Mouse (Mus musculus): ENCODE data around the gene Phactr2. TPM values are rescaled to one million over a fixed set of nuclear protein-coding genes. Genes with fewer than 3 reads are reported as not detected.
"Not testable (repeated sequence)": the region's sequence is repeated elsewhere in the genome, so short reads cannot be mapped to it uniquely, and the experiment has no call there.

Phactr2 gene
- polyA plus RNA-seq, 1 experiment from 2014 or later: 50.1 TPM

DNA sequence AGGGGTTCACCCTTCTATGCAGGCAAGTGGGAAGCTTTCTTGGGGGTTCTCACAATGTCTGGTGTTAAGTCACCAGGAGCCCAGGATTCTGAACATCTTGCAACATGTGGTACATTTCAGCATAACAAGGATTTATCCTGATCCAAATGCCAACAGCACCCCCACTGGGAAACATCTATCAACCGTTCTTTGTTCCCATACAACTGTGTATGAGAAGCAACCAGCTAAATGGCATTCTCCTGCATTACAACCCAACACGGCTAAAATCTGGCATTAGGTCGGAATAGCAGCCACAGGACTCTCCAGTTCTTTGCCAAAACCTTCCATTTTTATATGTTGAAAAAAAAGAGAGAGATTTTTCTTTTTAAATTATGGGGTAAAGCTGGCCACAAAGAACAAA, 264.7 kb downstream of the Phactr2 start:
- no peak for ATAC-seq (ENCODE audit: extremely low read depth, insufficient number of reproducible peaks, low FRiP score, low TSS enrichment)
- no peak overlapping the region for H3K4me2 ChIP-seq
- H3K4me3 ChIP-seq: no peak overlapping the region
- H3K4me1 ChIP-seq: peaks cover 52% of the 10 kb centered on the region
- peaks cover 10% of the 10 kb centered on the region for H3K36me3 ChIP-seq
- no peak overlapping the region for H3K9ac ChIP-seq
- H3K27ac ChIP-seq (replicated peaks): peak overlapping the region; percentile 25; the same call in 1 of the 2 replicates
- no peaks in the 10 kb centered on the region for H3K27me3 ChIP-seq (replicated peaks)
- 67% methylated on average over 3 of the region's 3 CpGs for WGBS
- H3K9me3 ChIP-seq: no peaks in the 10 kb centered on the region

DNA sequence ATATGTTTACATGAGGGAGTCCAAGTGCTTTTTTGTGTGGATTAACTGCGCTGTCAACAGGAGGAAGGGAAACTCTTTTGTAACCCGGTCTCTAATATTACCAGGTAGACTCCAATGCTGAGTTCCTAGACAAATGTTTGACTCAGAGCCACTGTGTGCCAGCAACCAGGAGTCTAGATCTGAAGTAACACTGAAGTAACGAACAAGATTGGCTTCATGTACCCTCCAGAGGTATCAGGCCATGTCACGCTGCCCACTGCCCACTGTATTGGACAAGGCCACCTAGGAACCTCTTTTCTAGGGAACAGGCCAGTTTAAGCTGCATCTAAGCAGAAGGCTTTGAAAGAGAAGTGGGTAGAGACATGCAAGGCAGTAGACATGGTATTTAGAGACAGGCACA, 265.2 kb downstream of the Phactr2 start:
- H3K4me2 ChIP-seq: no peak overlapping the region

DNA sequence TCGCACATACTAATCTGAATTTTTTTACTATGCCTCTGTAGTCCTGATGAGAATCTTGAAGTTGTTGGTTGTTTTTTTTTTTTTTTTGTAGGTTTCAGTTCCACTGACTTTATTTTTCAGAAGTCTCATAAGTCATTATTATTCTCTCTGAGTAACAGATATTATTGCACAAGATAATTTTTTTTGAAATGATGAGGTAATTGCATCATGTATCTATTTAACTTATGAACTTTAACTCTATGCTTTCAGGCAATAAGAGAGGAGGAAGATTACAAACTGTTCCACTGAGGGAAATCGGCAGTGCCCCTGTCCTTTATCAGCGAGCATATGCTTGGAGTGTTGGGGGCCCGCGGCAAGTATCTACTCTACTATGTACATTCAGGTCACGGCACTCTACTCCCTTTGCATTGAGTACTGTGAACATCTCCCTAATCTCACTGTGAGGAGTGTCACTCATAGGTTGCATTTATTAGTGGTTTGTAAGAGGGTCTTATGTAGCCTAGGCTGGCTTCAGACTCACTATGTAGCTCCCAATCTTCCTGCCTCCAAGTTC, 272.4 kb downstream of the Phactr2 start:
- H3K27me3 ChIP-seq (replicated peaks): no peaks in the 10 kb centered on the region
- H3K27ac ChIP-seq (replicated peaks): no peak overlapping the region
- H3K4me3 ChIP-seq: no peak overlapping the region
- 81% methylated on average over 6 of the region's 6 CpGs for WGBS
- no peaks in the 10 kb centered on the region for H3K36me3 ChIP-seq
- no peak overlapping the region for H3K9ac ChIP-seq
- H3K9me3 ChIP-seq: no peaks in the 10 kb centered on the region; the same call in 1 of the 2 replicates
- no peaks in the 10 kb centered on the region for H3K4me1 ChIP-seq
- H3K4me2 ChIP-seq: no peak overlapping the region
- ATAC-seq (ENCODE audit: extremely low read depth, insufficient number of reproducible peaks, low FRiP score, low TSS enrichment): no peak

More for the DNA sequence above, 265.2 kb downstream of the Phactr2 start:
- no peak for ATAC-seq (ENCODE audit: extremely low read depth, insufficient number of reproducible peaks, low FRiP score, low TSS enrichment)
- Histone ChIP-seq H3K9me3 (no peaks in the 10 kb centered on the region), H3K4me1 (peaks cover 47% of the 10 kb centered on the region), H3K4me3 (no peak overlapping the region), H3K27me3 (replicated peaks) (no peaks in the 10 kb centered on the region), H3K27ac (replicated peaks) (peak overlapping the region; percentile 25; the same call in 1 of the 2 replicates), H3K36me3 (peaks cover 10% of the 10 kb centered on the region), H3K9ac (no peak overlapping the region)
- WGBS: 86% methylated on average over 4 of the region's 4 CpGs

DNA sequence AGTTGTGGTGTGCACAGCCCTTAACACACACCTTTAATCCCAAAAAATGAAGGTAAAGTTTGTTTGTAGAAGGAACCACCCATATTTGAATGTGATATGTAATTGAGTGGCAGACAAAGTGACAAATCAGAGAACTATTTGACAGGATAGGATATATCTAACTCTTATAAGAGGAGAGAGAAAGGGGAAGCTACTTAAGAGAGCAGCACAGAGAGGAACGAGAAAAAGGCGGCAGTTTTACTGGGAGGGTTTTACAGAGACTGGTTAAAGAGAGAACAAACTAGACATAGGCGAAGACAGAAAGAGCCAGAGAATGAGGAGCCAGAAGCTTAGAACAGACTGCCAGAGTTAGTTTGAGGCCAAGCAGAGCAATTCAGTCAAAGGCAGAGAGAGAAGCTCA, 273.4 kb downstream of the Phactr2 start:
- ATAC-seq (ENCODE audit: extremely low read depth, insufficient number of reproducible peaks, low FRiP score, low TSS enrichment): no peak
- 90% methylated on average over 3 of the region's 3 CpGs for WGBS
- H3K27ac ChIP-seq (replicated peaks): no peak overlapping the region
- H3K4me3 ChIP-seq: no peak overlapping the region
- no peaks in the 10 kb centered on the region for H3K36me3 ChIP-seq
- H3K4me1 ChIP-seq: no peaks in the 10 kb centered on the region
- no peaks in the 10 kb centered on the region for H3K27me3 ChIP-seq (replicated peaks)
- H3K4me2 ChIP-seq: no peak overlapping the region
- H3K9me3 ChIP-seq: no peaks in the 10 kb centered on the region; the same call in 1 of the 2 replicates
- no peak overlapping the region for H3K9ac ChIP-seq

- Histone ChIP-seq H3K9me3 (no peaks in the 10 kb centered on the region; the same call in 1 of the 2 replicates), H3K27me3 (replicated peaks) (no peaks in the 10 kb centered on the region), H3K9ac (no peak overlapping the region), H3K4me2 (no peak overlapping the region), H3K4me1 (no peaks in the 10 kb centered on the region), H3K36me3 (no peaks in the 10 kb centered on the region), H3K4me3 (no peak overlapping the region), H3K27ac (replicated peaks) (no peak overlapping the region)
- ATAC-seq (ENCODE audit: extremely low read depth, insufficient number of reproducible peaks, low FRiP score, low TSS enrichment): no peak
- 83% methylated on average over 1 of the region's 1 CpGs for WGBS
These were observed 275.0 kb downstream of the Phactr2 start for GRCm38 (mm10) chr10:13199234-13199633.

- Histone ChIP-seq H3K9ac (no peak overlapping the region), H3K27ac (replicated peaks) (no peak overlapping the region), H3K36me3 (no peaks in the 10 kb centered on the region), H3K9me3 (no peaks in the 10 kb centered on the region), H3K4me2 (no peak overlapping the region), H3K4me3 (no peak overlapping the region), H3K27me3 (replicated peaks) (no peaks in the 10 kb centered on the region), H3K4me1 (peaks cover 4% of the 10 kb centered on the region)
- ATAC-seq (ENCODE audit: extremely low read depth, insufficient number of reproducible peaks, low FRiP score, low TSS enrichment): no peak
- 73% methylated on average over 8 of the region's 8 CpGs for WGBS
These were observed 277.2 kb downstream of the Phactr2 start for GRCm38 (mm10) chr10:13196872-13197507.

- H3K27me3 ChIP-seq (replicated peaks); H3K27ac ChIP-seq (replicated peaks); H3K4me1 ChIP-seq; ATAC-seq (ENCODE audit: extremely low read depth, insufficient number of reproducible peaks, low FRiP score, low TSS enrichment); H3K9me3 ChIP-seq; H3K9ac ChIP-seq: not testable (repeated sequence)
- H3K36me3 ChIP-seq: peaks cover 33% of the 10 kb centered on the region
- WGBS: 82% methylated on average over 7 of the region's 7 CpGs
- H3K4me2 ChIP-seq: peak overlapping the region; percentile 78
- H3K4me3 ChIP-seq: peak overlapping the region; percentile 88
These were observed 280.7 kb downstream of the Phactr2 start for GRCm38 (mm10) chr10:13193496-13193895.

- WGBS: under 1% methylated on average over 43 of the region's 43 CpGs
- H3K9me3 ChIP-seq: no peaks in the 10 kb centered on the region
- peak within 1 kb of the TSS; percentile 78 for H3K4me2 ChIP-seq
- peak within 1 kb of the TSS; percentile 92 for H3K9ac ChIP-seq
- H3K36me3 ChIP-seq: peaks cover 38% of the 10 kb centered on the region
- H3K4me1 ChIP-seq: peaks cover 8% of the 10 kb centered on the region
- H3K4me3 ChIP-seq: peak within 1 kb of the TSS; percentile 88
- no peaks in the 10 kb centered on the region for H3K27me3 ChIP-seq (replicated peaks)
- peak within 1 kb of the TSS; percentile 82 for H3K27ac ChIP-seq (replicated peaks)
- ATAC-seq (ENCODE audit: extremely low read depth, insufficient number of reproducible peaks, low FRiP score, low TSS enrichment): peak; percentile 97
These were observed 281.4 kb downstream of the Phactr2 start, which contains the start of gene Ltv1 for GRCm38 (mm10) chr10:13192731-13193351. Gene Ltv1 (minus strand): TSS chr10:13193168.

DNA sequence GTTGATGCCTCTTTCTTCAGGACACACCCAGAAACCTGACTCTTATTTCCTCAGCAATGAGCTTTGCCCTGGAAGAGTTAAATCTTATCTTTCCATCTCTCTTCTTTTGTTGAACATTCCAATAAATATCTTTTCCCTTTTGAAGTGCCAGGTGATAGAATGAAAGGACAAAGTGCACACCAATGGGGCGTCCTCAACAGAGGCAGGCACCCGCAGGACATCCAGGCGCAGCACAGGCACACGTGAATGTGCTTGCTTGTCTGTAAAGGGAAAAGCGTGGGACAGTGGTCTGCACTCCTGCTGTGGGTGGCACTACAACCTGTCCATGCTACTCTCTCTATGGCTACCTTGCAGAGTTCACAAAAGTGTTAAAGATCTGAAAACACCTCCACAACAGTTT, 284.3 kb downstream of the Phactr2 start:
- no peak overlapping the region for H3K9ac ChIP-seq
- no peaks in the 10 kb centered on the region for H3K27me3 ChIP-seq (replicated peaks)
- 85% methylated on average over 5 of the region's 5 CpGs for WGBS
- H3K36me3 ChIP-seq: peaks cover 67% of the 10 kb centered on the region
- no peak overlapping the region for H3K4me3 ChIP-seq
- H3K27ac ChIP-seq (replicated peaks): no peak overlapping the region
- peaks cover 11% of the 10 kb centered on the region for H3K4me1 ChIP-seq
- no peak overlapping the region for H3K4me2 ChIP-seq
- no peak for ATAC-seq (ENCODE audit: extremely low read depth, insufficient number of reproducible peaks, low FRiP score, low TSS enrichment)
- no peaks in the 10 kb centered on the region for H3K9me3 ChIP-seq

DNA sequence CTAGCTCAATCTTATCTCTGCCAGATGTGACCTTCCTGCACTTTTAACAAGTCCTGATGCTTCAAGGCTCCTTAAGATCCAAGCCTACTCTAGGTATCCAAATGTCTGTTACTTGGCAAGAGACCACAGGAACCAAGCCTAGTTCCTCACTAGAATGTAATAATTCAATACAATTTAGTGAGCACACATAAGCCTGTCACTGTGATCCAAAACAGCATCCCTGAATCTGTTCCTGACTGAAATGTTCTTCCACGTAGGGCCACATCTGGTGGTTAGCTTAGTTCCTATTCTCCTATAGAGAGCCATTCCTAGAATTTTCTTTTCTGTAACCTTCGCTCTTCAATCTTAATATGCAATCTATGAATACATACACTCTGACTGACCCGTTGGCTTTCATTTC, 287.5 kb downstream of the Phactr2 start:
- no peak overlapping the region for H3K9ac ChIP-seq
- no peak overlapping the region for H3K4me3 ChIP-seq
- no peaks in the 10 kb centered on the region for H3K9me3 ChIP-seq
- peaks cover 90% of the 10 kb centered on the region for H3K36me3 ChIP-seq
- ATAC-seq (ENCODE audit: extremely low read depth, insufficient number of reproducible peaks, low FRiP score, low TSS enrichment): no peak
- whole genome bisulfite sequencing: 80% methylated on average over 3 of the region's 3 CpGs
- H3K4me1 ChIP-seq: peaks cover 8% of the 10 kb centered on the region
- H3K27ac ChIP-seq (replicated peaks): no peak overlapping the region
- H3K27me3 ChIP-seq (replicated peaks): no peaks in the 10 kb centered on the region
- H3K4me2 ChIP-seq: no peak overlapping the region

DNA sequence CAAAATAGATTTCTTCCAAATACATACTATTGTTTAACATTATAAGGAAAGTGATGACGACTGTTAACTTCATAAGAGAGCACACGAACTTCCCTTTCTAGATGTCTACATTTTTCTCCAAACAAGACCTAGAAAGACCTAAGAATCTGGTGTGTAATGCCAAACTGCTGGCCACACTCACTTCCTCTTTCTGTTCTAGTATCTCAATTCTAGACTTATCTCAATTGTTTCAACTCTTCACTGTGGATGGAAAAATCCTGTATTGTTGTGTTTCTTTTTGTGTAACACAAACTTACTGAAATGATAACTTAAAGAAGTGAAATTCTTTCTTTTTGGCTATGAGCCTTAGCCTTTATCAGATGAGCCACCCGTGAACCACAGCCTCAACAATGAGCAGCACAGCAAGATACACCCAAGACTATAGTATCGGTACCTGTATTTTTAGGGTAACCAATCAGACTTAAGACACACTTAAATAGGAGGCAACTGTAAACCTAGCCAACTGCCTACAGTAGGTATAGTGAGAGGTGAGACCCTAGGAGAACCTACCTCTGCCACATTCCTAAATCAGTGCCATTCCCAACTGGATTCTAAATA, 289.9 kb downstream of the Phactr2 start:
- ATAC-seq (ENCODE audit: extremely low read depth, insufficient number of reproducible peaks, low FRiP score, low TSS enrichment): no peak
- peaks cover 92% of the 10 kb centered on the region for H3K36me3 ChIP-seq

More for the DNA sequence above, 289.9 kb downstream of the Phactr2 start:
- Histone ChIP-seq H3K4me1 (peaks cover 16% of the 10 kb centered on the region; the same call in 1 of the 2 replicates), H3K9ac (no peak overlapping the region), H3K4me3 (no peak overlapping the region), H3K4me2 (no peak overlapping the region), H3K27me3 (replicated peaks) (no peaks in the 10 kb centered on the region), H3K27ac (replicated peaks) (no peak overlapping the region), H3K9me3 (no peaks in the 10 kb centered on the region)
- WGBS: 72% methylated on average over 4 of the region's 4 CpGs

Data from heart, embryonic 13.5 days (tissue).